Mouse (Mus musculus) lung, embryonic 14.5 days (tissue): ENCODE data around the gene Gnmt. TPM values are rescaled to one million over a fixed set of nuclear protein-coding genes. Genes with fewer than 3 reads are reported as not detected.

Experiments used
- ATAC-seq: fragments of 200-750 bp; cut with Nextera tagmentation; 2 replicates; pipeline ENCODE4 v1.8.0; 2017; ENCODE audit warnings: mild to moderate bottlenecking, moderate TSS enrichment, moderate library complexity; ENCODE audit not compliant: insufficient read depth
- DNase-seq: peaks from one replicate; pipeline ENCODE4 v3.0.0-alpha.2; 2015
- H3K27ac ChIP-seq: fragments of 300-500 bp; sonication (generic); 2 replicates; pipeline ENCODE4 v1.5.1; 2014; ENCODE audit warnings: low read depth, mild to moderate bottlenecking, moderate library complexity
- H3K27me3 ChIP-seq: fragments of 300-500 bp; sonication (generic); 2 replicates; pipeline ENCODE4 v1.6.1; 2014; ENCODE audit warnings: low read length, control low read depth; ENCODE audit not compliant: insufficient read depth
- H3K36me3 ChIP-seq: fragments of 300-500 bp; sonication (generic); 2 replicates; pipeline ENCODE4 v1.6.1; 2014; ENCODE audit warnings: control low read depth; ENCODE audit not compliant: insufficient read depth
- H3K4me1 ChIP-seq: fragments of 300-500 bp; sonication (generic); 2 replicates; pipeline ENCODE4 v1.6.1; 2014; ENCODE audit warnings: antibody characterized with exemption, control low read depth; ENCODE audit not compliant: insufficient read depth
- H3K4me2 ChIP-seq: fragments of 300-500 bp; sonication (generic); 2 replicates; pipeline ENCODE4 v1.6.1; 2014; ENCODE audit warnings: mild to moderate bottlenecking
- H3K4me3 ChIP-seq: fragments of 300-500 bp; sonication (generic); 2 replicates; pipeline ENCODE4 v1.5.1; 2014; ENCODE audit warnings: low read depth, low read length
- H3K9ac ChIP-seq: fragments of 300-500 bp; sonication (generic); 2 replicates; pipeline ENCODE4 v1.6.1; 2014
- H3K9me3 ChIP-seq: fragments of 300-500 bp; sonication (generic); 2 replicates; pipeline ENCODE4 v1.6.1; 2016; ENCODE audit warnings: low read depth, low read length, control low read depth
- CTCF ChIP-seq: IDR thresholded peaks from 2 replicates; pipeline ENCODE4 v1.5.1; 2016; ENCODE audit warnings: antibody characterized with exemption, low read depth
- WGBS: fragments of 180-500 bp; shearing (Covaris S2); extraction: QIAGEN DNeasy Blood & Tissue Kit; methylation state at CpG from one replicate; pipeline ENCODE4 v1.1.7; 2014; 5-methylcytosine and 5-hydroxymethylcytosine counted together
- polyA plus RNA-seq: library from polyadenylated mRNA; unstranded; fragments of >200 nt; fragmentation: Nextera tagmentation; extraction: Ambion mirVana; gene quantifications from 2 replicates; pipeline ENCODE4 v1.2.1, GENCODE M21; 2014

The Gnmt gene
- polyA plus RNA-seq, 1 experiment from 2014 or later: 1.5 TPM

DNA sequence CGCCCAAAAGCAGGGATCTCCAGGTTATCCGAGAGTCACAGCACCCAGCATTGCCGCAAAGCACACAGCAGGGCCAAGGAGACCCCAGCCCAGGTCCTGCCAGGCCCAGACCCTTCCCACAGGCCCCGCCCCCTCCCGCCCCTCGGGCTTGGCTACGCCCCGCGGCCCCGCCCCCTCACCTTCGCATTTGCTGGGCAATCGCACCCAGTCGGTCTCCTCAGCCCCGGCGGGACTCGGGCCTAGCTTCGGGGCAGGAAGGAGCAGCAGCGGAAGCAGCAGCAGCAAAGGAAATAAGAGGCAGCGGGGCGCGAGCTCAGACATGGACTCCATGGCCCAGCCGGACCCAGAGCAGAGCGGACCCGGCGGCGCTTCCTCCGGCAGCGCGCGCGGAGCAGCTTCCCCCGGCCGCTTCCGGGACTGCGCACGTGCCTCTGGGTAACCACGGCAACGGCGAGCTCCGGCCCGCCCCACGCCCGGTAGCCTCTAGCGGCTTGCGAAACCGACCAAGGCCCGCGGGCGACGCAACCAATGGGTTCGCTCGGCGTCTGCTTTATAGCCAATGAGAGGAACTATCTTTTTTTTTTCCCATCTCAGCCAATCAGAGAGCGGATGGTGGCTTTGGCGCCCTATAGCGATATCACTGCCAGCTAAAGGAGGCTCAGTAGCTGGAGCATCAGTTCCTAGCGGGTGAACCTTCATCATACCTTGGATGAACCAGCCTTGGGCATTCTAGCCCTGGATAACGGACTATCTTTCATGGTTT lies 23.0 kb upstream of the Gnmt start, which contains the start of gene Cnpy3:
Gene Cnpy3 (minus strand): TSS at position 421 of the 763 bp plus-strand sequence.
- peak within 1 kb of the TSS; percentile 88 for H3K27ac ChIP-seq
- peak within 1 kb of the TSS; percentile 71 for H3K9ac ChIP-seq
- DNase-seq (peak; percentile 99), ATAC-seq (peak; percentile 98)
- under 1% methylated on average over 58 of the region's 58 CpGs for WGBS
- no peaks in the 10 kb centered on the region for H3K9me3 ChIP-seq
- H3K4me1 ChIP-seq: peaks cover 9% of the 10 kb centered on the region; the same call in 1 of the 2 replicates
- no peak for TF ChIP-seq CTCF
- peaks cover 5% of the 10 kb centered on the region for H3K36me3 ChIP-seq
- H3K27me3 ChIP-seq: no peaks in the 10 kb centered on the region
- peak within 1 kb of the TSS; percentile 70 for H3K4me3 ChIP-seq
- peak within 1 kb of the TSS; percentile 88 for H3K4me2 ChIP-seq

DNA sequence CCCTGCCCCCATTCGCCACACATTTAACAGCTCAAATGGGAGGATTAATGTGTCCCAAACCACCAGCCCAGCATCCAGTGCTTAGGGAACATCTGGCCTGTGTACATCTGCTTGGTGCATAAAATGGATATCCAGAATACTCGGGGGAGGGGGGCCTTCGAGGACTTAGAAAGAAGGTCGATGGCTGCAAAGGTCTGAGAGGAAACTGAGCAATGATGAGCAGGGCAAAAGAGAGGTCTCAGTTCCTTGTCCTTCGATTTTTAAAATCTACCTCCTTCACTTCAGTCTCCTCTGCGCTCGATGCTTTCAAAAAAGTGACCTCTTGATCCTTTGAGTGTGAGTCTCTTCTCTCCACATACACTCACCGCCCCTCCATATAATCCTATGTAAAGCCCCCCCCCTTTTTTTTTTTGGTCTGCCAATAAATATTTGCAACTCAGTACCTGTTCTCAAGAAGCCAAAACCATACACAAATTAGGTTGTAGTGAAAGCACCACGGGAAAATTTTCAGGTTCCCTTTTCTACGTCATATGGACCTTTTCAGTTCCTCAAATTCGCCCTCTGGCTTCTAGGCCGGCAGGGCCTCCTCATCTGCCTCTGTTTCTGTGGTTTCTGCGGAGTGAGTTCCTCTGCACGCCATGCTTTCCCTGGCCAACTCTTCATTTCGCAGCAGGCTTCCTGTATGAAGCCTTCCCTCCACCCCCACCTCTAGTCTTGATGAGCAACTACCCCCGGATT lies 22.3 kb upstream of the Gnmt start:
- Histone ChIP-seq H3K4me3 (peak overlapping the region; percentile 70), H3K36me3 (peaks cover 11% of the 10 kb centered on the region), H3K9me3 (no peaks in the 10 kb centered on the region), H3K4me2 (peak overlapping the region; percentile 88), H3K9ac (peak overlapping the region; percentile 71), H3K27me3 (no peaks in the 10 kb centered on the region), H3K4me1 (peaks cover 9% of the 10 kb centered on the region; the same call in 1 of the 2 replicates), H3K27ac (peak overlapping the region; percentile 88)
- ATAC-seq (no peak; the same call in 1 of the 2 replicates), DNase-seq (peak; percentile 67)
- TF ChIP-seq CTCF: no peak
- 16% methylated on average over 16 of the region's 16 CpGs for WGBS

DNA sequence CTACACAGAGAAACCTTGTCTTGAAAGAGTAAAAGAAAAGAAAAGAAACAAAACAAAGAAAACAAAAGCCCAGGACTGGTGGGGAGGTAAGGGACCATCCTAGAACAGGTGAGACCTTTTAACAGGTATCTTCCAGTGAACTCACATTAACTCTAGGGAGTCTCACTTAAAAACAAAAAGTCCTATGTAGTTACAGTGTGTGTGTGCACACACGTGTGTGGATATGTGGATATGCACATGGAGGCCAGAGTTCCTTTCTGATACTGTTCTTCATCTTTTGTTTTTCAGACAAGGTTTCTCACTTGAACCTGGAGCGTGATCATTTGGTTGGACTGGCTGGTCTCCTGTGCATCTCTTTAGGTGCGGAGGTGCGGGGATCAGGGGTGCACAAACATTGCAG lies 21.6 kb upstream of the Gnmt start:
- H3K27me3 ChIP-seq: no peaks in the 10 kb centered on the region
- peak overlapping the region; percentile 88 for H3K4me2 ChIP-seq
- TF ChIP-seq CTCF: no peak
- no peaks in the 10 kb centered on the region for H3K9me3 ChIP-seq
- H3K4me3 ChIP-seq: peak overlapping the region; percentile 70
- WGBS: 90% methylated on average over 4 of the region's 4 CpGs
- peaks cover 18% of the 10 kb centered on the region for H3K36me3 ChIP-seq
- peaks cover 9% of the 10 kb centered on the region; the same call in 1 of the 2 replicates for H3K4me1 ChIP-seq
- DNase-seq: no peak
- peak overlapping the region; percentile 71; the same call in 1 of the 2 replicates for H3K9ac ChIP-seq
- no peak overlapping the region for H3K27ac ChIP-seq
- no peak for ATAC-seq

DNA sequence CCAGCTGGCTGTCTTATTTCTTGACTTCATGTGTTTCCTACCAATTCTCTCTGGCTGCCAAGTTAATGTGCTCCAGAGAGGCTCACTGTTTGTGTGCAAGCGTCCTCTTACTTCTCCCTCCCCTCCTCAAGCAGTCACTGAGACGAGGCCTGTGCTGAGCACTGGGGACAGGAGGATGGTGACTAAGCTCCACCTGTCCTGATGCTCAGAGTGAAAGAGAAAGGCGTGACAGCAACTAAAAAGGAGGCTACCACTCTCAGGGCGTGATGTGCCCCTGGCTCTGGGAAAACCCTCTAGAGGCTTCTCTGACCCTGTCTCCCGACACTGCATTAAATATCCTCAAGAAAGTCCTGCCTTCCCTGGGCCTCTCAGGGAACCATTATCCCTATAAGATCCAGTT lies 20.3 kb upstream of the Gnmt start:
- H3K9ac ChIP-seq: no peak overlapping the region
- DNase-seq (no peak), ATAC-seq (no peak)
- H3K27me3 ChIP-seq: no peaks in the 10 kb centered on the region
- H3K4me1 ChIP-seq: peaks cover 9% of the 10 kb centered on the region; the same call in 1 of the 2 replicates
- no peak for TF ChIP-seq CTCF
- H3K4me3 ChIP-seq: no peak overlapping the region
- H3K36me3 ChIP-seq: peaks cover 25% of the 10 kb centered on the region
- WGBS: 87% methylated on average over 5 of the region's 5 CpGs
- H3K9me3 ChIP-seq: no peaks in the 10 kb centered on the region
- no peak overlapping the region for H3K4me2 ChIP-seq
- H3K27ac ChIP-seq: no peak overlapping the region

DNA sequence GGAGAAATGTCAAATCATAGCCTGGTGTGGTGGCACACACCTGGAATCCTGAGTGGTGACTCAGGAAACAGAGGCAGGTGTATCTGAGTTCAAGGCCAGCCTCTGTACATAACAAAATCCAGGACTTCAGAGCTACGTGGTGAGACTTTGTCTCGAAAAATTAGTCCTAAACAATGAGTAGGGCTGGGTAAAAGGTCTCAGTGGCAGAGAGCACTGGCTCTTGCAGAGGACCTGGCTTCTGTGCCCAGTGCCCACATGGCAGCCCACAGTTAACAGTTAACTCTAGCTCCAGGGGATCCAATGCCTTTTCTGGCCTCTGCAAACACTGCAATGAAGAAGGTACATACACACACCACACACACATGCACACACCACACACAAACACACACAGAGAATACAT lies 18.8 kb upstream of the Gnmt start:
- H3K27ac ChIP-seq: no peak overlapping the region
- no peak overlapping the region for H3K9ac ChIP-seq
- H3K4me2 ChIP-seq: no peak overlapping the region
- H3K9me3 ChIP-seq: no peaks in the 10 kb centered on the region
- no peak for DNase-seq
- no peaks in the 10 kb centered on the region for H3K27me3 ChIP-seq
- H3K36me3 ChIP-seq: peaks cover 32% of the 10 kb centered on the region
- ATAC-seq: no peak
- H3K4me3 ChIP-seq: no peak overlapping the region
- WGBS: 82% methylated on average over 2 of the region's 2 CpGs
- no peak for TF ChIP-seq CTCF
- peaks cover 9% of the 10 kb centered on the region; the same call in 1 of the 2 replicates for H3K4me1 ChIP-seq

DNA sequence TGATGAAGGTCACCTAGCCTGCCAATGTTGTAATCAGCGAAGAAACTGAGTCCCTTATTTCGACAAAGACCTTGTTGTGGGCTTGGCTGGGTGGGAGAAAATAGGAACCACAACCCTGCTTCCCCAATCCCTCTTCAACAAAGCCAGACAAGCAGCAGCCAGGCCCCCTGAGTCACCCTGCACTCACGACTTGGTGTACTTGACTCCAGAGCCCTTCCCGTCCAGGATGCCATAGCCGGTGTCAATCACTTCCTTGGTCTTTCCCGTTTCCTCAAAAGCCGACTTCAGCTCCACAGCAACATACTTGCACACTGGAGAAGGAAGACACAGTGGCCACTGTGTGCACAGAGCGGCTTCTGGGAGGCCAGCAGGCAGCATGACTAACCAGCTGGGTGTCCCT lies 18.3 kb upstream of the Gnmt start:
- Histone ChIP-seq H3K36me3 (peaks cover 38% of the 10 kb centered on the region), H3K4me3 (no peak overlapping the region), H3K27ac (no peak overlapping the region), H3K9ac (no peak overlapping the region), H3K4me1 (peaks cover 9% of the 10 kb centered on the region; the same call in 1 of the 2 replicates), H3K4me2 (no peak overlapping the region), H3K9me3 (no peaks in the 10 kb centered on the region), H3K27me3 (no peaks in the 10 kb centered on the region)
- ATAC-seq: no peak
- DNase-seq: no peak
- WGBS: 78% methylated on average over 8 of the region's 8 CpGs
- TF ChIP-seq CTCF: no peak

DNA sequence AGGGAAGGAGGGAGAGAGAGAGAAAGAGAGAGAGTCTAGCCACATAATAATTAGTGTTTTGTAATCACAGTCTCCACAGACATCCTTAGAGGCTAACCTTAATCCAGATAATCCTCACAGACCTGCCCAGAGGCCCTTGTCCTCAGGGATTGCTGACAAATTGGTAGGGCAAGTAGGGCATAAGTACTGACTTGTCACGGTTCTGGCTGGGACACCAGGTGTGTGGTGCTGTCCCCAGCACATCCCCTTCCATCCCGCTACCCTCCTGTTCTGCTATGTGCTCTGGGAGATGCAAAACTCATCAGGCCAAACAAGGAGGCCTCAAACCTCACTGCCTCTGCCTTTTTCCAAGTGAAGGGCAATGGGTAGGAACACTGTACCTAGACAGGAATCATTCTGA lies 16.5 kb upstream of the Gnmt start:
- no peak overlapping the region for H3K4me3 ChIP-seq
- no peak for DNase-seq
- 84% methylated on average over 2 of the region's 2 CpGs for WGBS
- no peaks in the 10 kb centered on the region for H3K9me3 ChIP-seq
- peaks cover 47% of the 10 kb centered on the region for H3K36me3 ChIP-seq
- H3K27ac ChIP-seq: no peak overlapping the region
- H3K9ac ChIP-seq: no peak overlapping the region
- peaks cover under 1% of the 10 kb centered on the region; the same call in 1 of the 2 replicates for H3K4me1 ChIP-seq
- ATAC-seq: no peak
- no peaks in the 10 kb centered on the region for H3K27me3 ChIP-seq
- no peak for TF ChIP-seq CTCF
- H3K4me2 ChIP-seq: no peak overlapping the region
